Mouse (Mus musculus): ENCODE measurements around the gene Casc4. TPM values are rescaled to one million over a fixed set of nuclear protein-coding genes. Genes with fewer than 3 reads are reported as not detected.

Gene Casc4
- polyA plus RNA-seq, 1 experiment from 2014 or later = 23.2 TPM

- no peak overlapping the region for H3K4me2 ChIP-seq (replicated peaks)
- H3K4me1 ChIP-seq = no peaks in the 10 kb centered on the region
- no peaks in the 10 kb centered on the region; the same call in 1 of the 2 replicates for H3K27me3 ChIP-seq
- WGBS = 65% methylated on average over 5 of the region's 5 CpGs
- H3K27ac ChIP-seq (replicated peaks) = no peak overlapping the region
- H3K9me3 ChIP-seq (replicated peaks) = no peaks in the 10 kb centered on the region
- no peak overlapping the region for H3K9ac ChIP-seq
- H3K4me3 ChIP-seq (replicated peaks) = no peak overlapping the region
- ATAC-seq (ENCODE audit: insufficient number of reproducible peaks, low FRiP score, low TSS enrichment, low read depth) = no peak
- no peaks in the 10 kb centered on the region for H3K36me3 ChIP-seq
Measured at GRCm38 (mm10) chr2:121859380-121859980, 7.3 kb upstream of the Casc4 start.

GRCm38 (mm10) chr2:121866071-121866601 lies 634 bp upstream of the Casc4 start:
- ATAC-seq (ENCODE audit: insufficient number of reproducible peaks, low FRiP score, low TSS enrichment, low read depth) = no peak
- H3K9ac ChIP-seq = peak overlapping the region; percentile 62
- H3K36me3 ChIP-seq = no peaks in the 10 kb centered on the region
- H3K4me1 ChIP-seq = peaks cover 12% of the 10 kb centered on the region
- no peaks in the 10 kb centered on the region for H3K9me3 ChIP-seq (replicated peaks)
- peak overlapping the region; percentile 84 for H3K4me2 ChIP-seq (replicated peaks)
- H3K4me3 ChIP-seq (replicated peaks) = peak overlapping the region; percentile 74
- H3K27ac ChIP-seq (replicated peaks) = peak overlapping the region; percentile 77
- no peaks in the 10 kb centered on the region; the same call in 1 of the 2 replicates for H3K27me3 ChIP-seq
- 1% methylated on average over 18 of the region's 18 CpGs for WGBS

- Histone ChIP-seq H3K36me3 (no peaks in the 10 kb centered on the region), H3K4me1 (peaks cover 15% of the 10 kb centered on the region), H3K27ac (replicated peaks) (peak overlapping the region; percentile 77), H3K27me3 (no peaks in the 10 kb centered on the region), H3K4me3 (replicated peaks) (peak overlapping the region; percentile 74), H3K9me3 (replicated peaks) (no peaks in the 10 kb centered on the region), H3K4me2 (replicated peaks) (peak overlapping the region; percentile 84), H3K9ac (peak overlapping the region; percentile 64)
- no peak for ATAC-seq (ENCODE audit: insufficient number of reproducible peaks, low FRiP score, low TSS enrichment, low read depth)
- under 1% methylated on average over 50 of the region's 63 CpGs for WGBS
Measured at GRCm38 (mm10) chr2:121867051-121867928, 520 bp downstream of the Casc4 start.

- 69% methylated on average over 1 of the region's 1 CpGs for WGBS
- no peak overlapping the region for H3K27ac ChIP-seq (replicated peaks)
- H3K27me3 ChIP-seq = no peaks in the 10 kb centered on the region
- no peak overlapping the region for H3K4me3 ChIP-seq (replicated peaks)
- no peak overlapping the region for H3K9ac ChIP-seq
- no peak for ATAC-seq (ENCODE audit: insufficient number of reproducible peaks, low FRiP score, low TSS enrichment, low read depth)
- no peaks in the 10 kb centered on the region for H3K4me1 ChIP-seq
- no peak overlapping the region for H3K4me2 ChIP-seq (replicated peaks)
- H3K9me3 ChIP-seq (replicated peaks) = no peaks in the 10 kb centered on the region
- no peaks in the 10 kb centered on the region for H3K36me3 ChIP-seq
Measured at GRCm38 (mm10) chr2:121879506-121879905, 12.7 kb downstream of the Casc4 start.

- no peak overlapping the region for H3K9ac ChIP-seq
- no peak overlapping the region for H3K27ac ChIP-seq (replicated peaks)
- no peaks in the 10 kb centered on the region for H3K27me3 ChIP-seq
- no peaks in the 10 kb centered on the region for H3K36me3 ChIP-seq
- H3K9me3 ChIP-seq (replicated peaks) = no peaks in the 10 kb centered on the region
- H3K4me2 ChIP-seq (replicated peaks) = no peak overlapping the region
- no peak overlapping the region for H3K4me3 ChIP-seq (replicated peaks)
- ATAC-seq (ENCODE audit: insufficient number of reproducible peaks, low FRiP score, low TSS enrichment, low read depth) = no peak
- 70% methylated on average over 1 of the region's 1 CpGs for WGBS
- H3K4me1 ChIP-seq = no peaks in the 10 kb centered on the region
Measured at GRCm38 (mm10) chr2:121885509-121886106, 18.8 kb downstream of the Casc4 start.

- H3K27ac ChIP-seq (replicated peaks) = no peak overlapping the region
- no peak for ATAC-seq (ENCODE audit: insufficient number of reproducible peaks, low FRiP score, low TSS enrichment, low read depth)
Measured at GRCm38 (mm10) chr2:121886406-121886805, 19.6 kb downstream of the Casc4 start.

GRCm38 (mm10) chr2:121888720-121889497 lies 22.1 kb downstream of the Casc4 start:
- Histone ChIP-seq H3K36me3 (no peaks in the 10 kb centered on the region), H3K9ac (no peak overlapping the region), H3K9me3 (replicated peaks) (no peaks in the 10 kb centered on the region), H3K27me3 (no peaks in the 10 kb centered on the region), H3K4me2 (replicated peaks) (no peak overlapping the region), H3K27ac (replicated peaks) (no peak overlapping the region), H3K4me1 (no peaks in the 10 kb centered on the region), H3K4me3 (replicated peaks) (no peak overlapping the region)
- no peak for ATAC-seq (ENCODE audit: insufficient number of reproducible peaks, low FRiP score, low TSS enrichment, low read depth)
- WGBS = 84% methylated on average over 3 of the region's 3 CpGs

More at GRCm38 (mm10) chr2:121886406-121886805, 19.6 kb downstream of the Casc4 start:
- Histone ChIP-seq H3K4me3 (replicated peaks) (no peak overlapping the region), H3K36me3 (no peaks in the 10 kb centered on the region), H3K9ac (no peak overlapping the region), H3K4me2 (replicated peaks) (no peak overlapping the region), H3K9me3 (replicated peaks) (no peaks in the 10 kb centered on the region), H3K27me3 (no peaks in the 10 kb centered on the region), H3K4me1 (no peaks in the 10 kb centered on the region)
- 89% methylated on average over 1 of the region's 1 CpGs for WGBS

- H3K36me3 ChIP-seq = no peaks in the 10 kb centered on the region
- no peak overlapping the region for H3K4me2 ChIP-seq (replicated peaks)
- H3K9me3 ChIP-seq (replicated peaks) = no peaks in the 10 kb centered on the region
- H3K9ac ChIP-seq = no peak overlapping the region
- no peaks in the 10 kb centered on the region for H3K27me3 ChIP-seq
- no peak overlapping the region for H3K4me3 ChIP-seq (replicated peaks)
- WGBS = 83% methylated on average over 2 of the region's 2 CpGs
- H3K27ac ChIP-seq (replicated peaks) = no peak overlapping the region
- H3K4me1 ChIP-seq = no peaks in the 10 kb centered on the region
- no peak for ATAC-seq (ENCODE audit: insufficient number of reproducible peaks, low FRiP score, low TSS enrichment, low read depth)
Measured at GRCm38 (mm10) chr2:121895261-121895660, 28.5 kb downstream of the Casc4 start.

GRCm38 (mm10) chr2:121896825-121897224 lies 30.1 kb downstream of the Casc4 start:
- no peak overlapping the region for H3K27ac ChIP-seq (replicated peaks)
- no peaks in the 10 kb centered on the region for H3K4me1 ChIP-seq
- H3K9ac ChIP-seq = no peak overlapping the region
- no peak for ATAC-seq (ENCODE audit: insufficient number of reproducible peaks, low FRiP score, low TSS enrichment, low read depth)
- no peaks in the 10 kb centered on the region for H3K36me3 ChIP-seq
- H3K4me2 ChIP-seq (replicated peaks) = no peak overlapping the region
- no peaks in the 10 kb centered on the region for H3K9me3 ChIP-seq (replicated peaks)
- no peaks in the 10 kb centered on the region for H3K27me3 ChIP-seq
- 100% methylated on average over 1 of the region's 1 CpGs for WGBS
- H3K4me3 ChIP-seq (replicated peaks) = no peak overlapping the region

- Histone ChIP-seq H3K9me3 (replicated peaks) (no peaks in the 10 kb centered on the region), H3K27me3 (no peaks in the 10 kb centered on the region), H3K36me3 (peaks cover 24% of the 10 kb centered on the region), H3K9ac (no peak overlapping the region), H3K27ac (replicated peaks) (no peak overlapping the region), H3K4me3 (replicated peaks) (no peak overlapping the region), H3K4me2 (replicated peaks) (no peak overlapping the region), H3K4me1 (no peaks in the 10 kb centered on the region)
- WGBS = 81% methylated on average over 3 of the region's 3 CpGs
- no peak for ATAC-seq (ENCODE audit: insufficient number of reproducible peaks, low FRiP score, low TSS enrichment, low read depth)
Measured at GRCm38 (mm10) chr2:121909975-121910374, 43.2 kb downstream of the Casc4 start.
